Mouse (Mus musculus): ENCODE results near the gene Gprc5c.

Gene Gprc5c

GRCm38 (mm10) chr11:114850452-114851268, at the start of gene Gprc5c:
Gprc5c (plus strand) TSS chr11:114851152.
- no peak for DNase-seq (ENCODE audit: low read depth, low spot score)

DNA sequence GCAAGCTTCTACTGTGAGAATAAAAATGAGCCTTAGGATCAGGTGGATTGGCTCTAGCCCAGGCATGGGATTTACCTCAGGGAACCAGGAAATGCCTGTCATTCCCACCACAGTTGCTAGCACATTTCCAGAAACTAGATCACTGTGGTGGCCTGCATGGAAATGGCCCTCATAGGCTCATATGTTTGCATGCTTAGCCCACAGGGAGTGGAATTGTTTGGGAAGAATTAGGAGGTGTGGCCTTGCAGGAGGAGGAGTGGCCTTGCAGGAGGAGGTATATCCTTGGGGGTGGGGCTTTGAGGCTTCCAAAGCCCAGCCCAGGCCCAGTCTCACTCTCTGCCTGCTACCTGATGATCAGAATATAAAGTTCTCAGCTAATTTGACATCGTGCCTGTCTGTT, 49.0 kb upstream of the Gprc5c start:
- DNase-seq (ENCODE audit: low read depth, low spot score): no peak

DNA sequence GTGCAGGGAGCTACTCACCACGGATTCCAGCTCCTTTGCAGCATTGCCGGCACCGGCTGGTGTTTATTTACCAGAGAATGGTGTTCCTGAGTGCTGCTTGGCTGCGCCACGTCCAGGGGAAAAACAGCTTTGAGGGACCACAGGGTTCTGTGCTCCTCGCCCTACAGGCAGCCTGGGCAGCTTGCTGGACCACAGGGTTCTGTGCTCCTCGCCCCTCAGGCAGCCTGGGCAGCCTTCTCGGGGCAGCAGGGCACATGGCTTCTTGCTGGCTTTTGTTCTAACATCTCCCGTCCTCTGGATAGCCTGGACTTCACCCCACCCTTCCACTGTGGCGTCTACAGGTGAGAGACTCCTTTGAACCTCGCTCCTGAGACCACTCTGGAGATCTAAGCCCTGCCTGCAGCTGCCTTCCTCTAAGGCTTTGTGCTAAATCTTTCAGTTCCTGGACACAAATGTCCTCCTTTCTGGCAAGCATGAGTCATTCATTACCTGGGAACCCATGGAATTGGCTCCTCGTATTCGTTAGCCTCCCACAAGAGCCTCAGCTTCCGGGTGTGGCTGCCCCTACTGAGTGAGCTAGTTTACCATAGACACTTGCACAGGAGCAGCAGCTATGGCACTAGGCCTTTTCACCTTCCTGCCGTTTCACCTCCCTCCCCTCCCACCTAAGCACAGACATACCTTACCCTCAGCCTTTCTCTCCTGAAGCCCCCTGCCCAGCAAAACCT, 48.2 kb upstream of the Gprc5c start:
- DNase-seq (ENCODE audit: low read depth, low spot score): no peak

- DNase-seq (ENCODE audit: low read depth, low spot score): no peak
Observed at GRCm38 (mm10) chr11:114803990-114804389, 47.0 kb upstream of the Gprc5c start.

- no peak for DNase-seq (ENCODE audit: low read depth, low spot score)
Observed at GRCm38 (mm10) chr11:114807025-114807424, 43.9 kb upstream of the Gprc5c start.

- no peak for DNase-seq (ENCODE audit: low read depth, low spot score)
Observed at GRCm38 (mm10) chr11:114807686-114808427, 43.1 kb upstream of the Gprc5c start.

DNA sequence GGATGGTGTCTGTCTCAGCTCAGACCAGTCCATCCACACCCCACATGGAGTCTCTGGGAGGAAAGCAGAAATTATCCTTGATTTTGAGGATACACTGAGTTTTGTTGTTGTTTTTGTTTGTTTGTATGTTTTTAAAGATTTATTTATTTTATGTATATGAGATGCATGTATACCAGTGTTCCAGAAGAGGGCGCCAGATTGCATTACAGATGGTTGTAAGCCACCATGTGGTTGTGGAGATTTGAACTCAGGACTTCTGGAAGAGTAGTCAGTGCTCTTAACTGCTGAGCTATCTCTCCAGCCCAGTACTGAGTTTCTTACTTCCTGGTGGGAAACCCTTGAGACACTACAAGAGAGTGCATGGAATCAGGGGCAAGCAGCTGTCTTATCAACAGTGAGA, 41.6 kb upstream of the Gprc5c start:
- DNase-seq (ENCODE audit: low read depth, low spot score): no peak

- DNase-seq (ENCODE audit: low read depth, low spot score): no peak
Observed at GRCm38 (mm10) chr11:114810344-114810743, 40.6 kb upstream of the Gprc5c start.

GRCm38 (mm10) chr11:114812731-114813240, 38.2 kb upstream of the Gprc5c start:
- no peak for DNase-seq (ENCODE audit: low read depth, low spot score)

DNA sequence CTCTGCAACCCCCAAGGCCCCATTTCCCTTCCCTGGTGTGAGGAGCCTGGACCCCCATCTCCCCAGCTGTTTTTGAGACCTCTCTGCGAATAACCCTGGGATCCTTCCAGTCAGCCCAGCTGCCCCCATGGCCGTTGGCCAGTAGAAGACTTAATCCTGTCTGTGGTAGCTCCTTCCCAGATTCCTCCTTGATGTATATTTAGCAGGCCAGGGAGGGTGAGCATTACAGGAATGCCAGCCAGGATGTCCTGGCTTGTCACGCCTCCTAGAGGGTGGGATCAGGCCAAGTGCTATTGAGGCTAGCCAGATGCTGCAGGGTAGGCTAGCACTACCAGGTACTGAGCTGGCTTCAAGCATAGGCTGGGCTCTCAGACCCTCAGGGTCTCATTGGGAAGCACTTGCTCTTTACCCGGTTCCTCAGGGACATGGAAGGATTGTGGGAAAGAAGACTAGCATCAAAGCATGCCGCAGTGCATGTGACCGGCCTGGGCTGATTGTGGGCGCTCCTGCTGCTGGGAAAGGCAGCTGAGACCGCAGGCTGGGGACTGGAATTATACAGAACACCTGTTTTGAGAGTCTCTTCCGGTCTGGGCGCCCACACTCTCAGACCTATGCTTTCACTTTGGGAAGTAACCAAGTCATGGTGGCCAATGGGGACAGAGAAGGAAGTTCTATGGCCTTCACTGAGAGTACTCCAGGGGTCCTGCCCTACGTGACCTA, 35.9 kb upstream of the Gprc5c start:
- no peak for DNase-seq (ENCODE audit: low read depth, low spot score)

DNA sequence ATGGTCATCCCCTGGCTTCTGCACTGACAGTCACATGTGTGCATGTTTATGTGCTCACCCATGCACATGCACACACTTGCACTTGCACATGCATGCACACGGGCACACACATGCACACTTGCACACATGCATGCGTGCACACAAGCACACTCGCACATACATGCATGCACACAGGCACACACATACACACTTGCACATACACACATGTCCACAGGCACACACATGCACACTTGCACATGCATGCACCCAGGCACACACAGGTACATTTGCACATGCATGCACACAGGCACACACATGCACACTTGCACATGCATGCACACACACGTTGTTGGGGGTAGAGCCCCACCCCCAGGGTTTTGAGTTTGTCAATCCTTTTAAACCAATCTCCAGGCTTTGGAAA, 34.0 kb upstream of the Gprc5c start:
- no peak for DNase-seq (ENCODE audit: low read depth, low spot score)

- DNase-seq (ENCODE audit: low read depth, low spot score): no peak
Observed at GRCm38 (mm10) chr11:114818185-114818584, 32.8 kb upstream of the Gprc5c start.

- no peak for DNase-seq (ENCODE audit: low read depth, low spot score)
Observed at GRCm38 (mm10) chr11:114819110-114819509, 31.8 kb upstream of the Gprc5c start.

DNA sequence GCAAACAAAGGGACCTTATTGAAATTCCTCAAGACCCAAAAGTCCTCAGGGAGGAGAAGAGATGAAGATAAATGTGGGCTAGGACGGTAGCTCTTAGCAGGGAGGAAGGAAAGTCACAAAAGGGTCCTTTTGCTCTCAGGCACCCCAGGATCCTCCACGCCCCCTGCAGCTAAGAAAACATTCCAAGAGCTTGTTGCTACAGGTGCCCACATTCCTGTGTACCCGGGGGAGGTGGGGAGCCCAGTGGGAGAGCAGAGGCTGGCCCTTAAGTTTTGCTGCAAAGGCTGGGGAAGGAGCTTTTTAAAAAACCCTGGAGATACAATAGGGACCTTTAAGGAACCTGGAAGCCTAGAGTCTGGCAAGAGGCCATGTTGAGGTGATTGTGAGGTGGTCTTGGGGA, 30.5 kb upstream of the Gprc5c start:
- no peak for DNase-seq (ENCODE audit: low read depth, low spot score)

DNA sequence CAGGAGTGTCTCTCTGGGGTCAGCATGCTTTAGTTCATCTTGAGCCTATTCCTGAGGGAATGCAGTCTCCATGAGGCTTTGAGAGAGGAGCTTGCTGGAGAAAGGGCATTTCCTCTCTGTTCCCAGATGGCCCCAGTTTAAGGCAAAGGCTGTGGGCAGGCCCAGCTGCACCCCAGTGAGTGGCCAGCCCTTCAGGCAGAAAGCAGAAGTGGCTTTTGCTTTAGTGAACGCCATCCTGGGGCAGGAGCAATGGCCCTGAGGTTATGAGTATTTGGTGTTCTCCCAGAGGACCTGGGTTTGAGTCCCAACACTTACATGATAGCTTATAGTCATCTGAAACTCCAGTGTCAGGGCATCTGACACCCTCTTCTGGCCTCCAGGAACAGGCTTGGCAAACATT, 29.6 kb upstream of the Gprc5c start:
- DNase-seq (ENCODE audit: low read depth, low spot score): no peak

DNA sequence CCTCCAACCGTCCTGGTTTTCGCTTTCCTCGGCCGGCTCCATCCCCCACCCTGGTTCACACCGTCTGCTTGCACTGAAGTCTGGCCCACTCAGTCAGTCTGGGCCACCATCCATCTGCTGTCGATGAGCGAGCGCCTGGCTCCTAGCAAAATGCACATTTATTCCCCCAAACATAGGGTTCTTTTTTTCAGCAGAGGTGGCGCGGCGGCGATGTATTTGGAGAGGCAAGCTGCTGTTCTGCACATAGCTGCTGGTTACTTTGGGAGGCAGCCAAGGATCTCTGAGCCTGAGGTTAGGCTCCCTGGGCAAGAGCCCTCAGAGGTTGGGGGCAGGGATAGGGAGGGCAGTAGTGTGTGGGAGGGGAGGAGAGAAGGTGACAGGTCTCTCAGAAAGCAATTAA, 28.2 kb upstream of the Gprc5c start:
- DNase-seq (ENCODE audit: low read depth, low spot score): peak; percentile 93

DNA sequence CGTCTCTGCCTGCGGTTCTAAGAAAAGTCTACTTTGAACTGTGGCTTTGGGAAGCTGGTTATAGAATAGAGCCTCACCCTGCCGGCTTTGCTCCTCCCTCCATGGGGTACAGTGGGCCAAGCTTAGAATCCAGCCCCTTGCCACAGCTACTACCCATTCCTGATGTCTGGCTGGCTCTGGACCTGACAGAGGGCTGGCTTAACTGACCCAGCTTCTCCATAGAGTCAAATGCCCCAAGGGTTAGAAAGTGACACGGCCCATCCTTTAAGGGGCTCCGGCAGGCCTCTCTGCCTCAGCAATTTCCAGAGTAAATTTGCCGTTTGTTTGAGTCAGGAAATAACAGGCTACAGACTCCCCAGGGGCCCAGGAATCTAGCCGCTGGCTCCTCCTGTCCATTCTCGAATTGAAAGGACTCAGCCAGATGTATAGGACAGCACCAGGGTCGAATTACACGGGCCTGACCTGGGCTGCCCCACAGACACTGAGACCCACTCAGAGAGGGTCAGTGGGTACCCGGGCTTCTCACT, 27.7 kb upstream of the Gprc5c start:
- DNase-seq (ENCODE audit: low read depth, low spot score): no peak

DNA sequence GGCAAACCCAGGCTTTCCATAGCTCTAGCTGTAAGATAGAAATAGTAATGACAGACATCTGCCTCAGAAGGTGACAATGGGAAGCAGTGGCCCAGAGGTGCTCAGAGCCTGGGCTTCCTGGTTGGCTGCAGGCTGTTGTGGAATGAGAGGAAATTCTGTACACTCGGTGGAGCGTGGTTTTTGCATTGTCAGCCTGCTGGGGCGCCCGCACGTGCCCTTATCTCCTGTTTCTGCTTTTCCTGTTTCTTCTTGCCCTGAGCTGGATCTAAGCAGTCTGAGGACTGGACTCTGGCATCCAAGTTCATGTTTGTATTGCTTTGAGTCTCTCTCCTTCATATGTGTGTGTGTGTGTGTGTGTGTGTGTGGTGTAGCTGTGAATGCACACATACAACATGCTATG, 24.3 kb upstream of the Gprc5c start:
- no peak for DNase-seq (ENCODE audit: low read depth, low spot score)

DNA sequence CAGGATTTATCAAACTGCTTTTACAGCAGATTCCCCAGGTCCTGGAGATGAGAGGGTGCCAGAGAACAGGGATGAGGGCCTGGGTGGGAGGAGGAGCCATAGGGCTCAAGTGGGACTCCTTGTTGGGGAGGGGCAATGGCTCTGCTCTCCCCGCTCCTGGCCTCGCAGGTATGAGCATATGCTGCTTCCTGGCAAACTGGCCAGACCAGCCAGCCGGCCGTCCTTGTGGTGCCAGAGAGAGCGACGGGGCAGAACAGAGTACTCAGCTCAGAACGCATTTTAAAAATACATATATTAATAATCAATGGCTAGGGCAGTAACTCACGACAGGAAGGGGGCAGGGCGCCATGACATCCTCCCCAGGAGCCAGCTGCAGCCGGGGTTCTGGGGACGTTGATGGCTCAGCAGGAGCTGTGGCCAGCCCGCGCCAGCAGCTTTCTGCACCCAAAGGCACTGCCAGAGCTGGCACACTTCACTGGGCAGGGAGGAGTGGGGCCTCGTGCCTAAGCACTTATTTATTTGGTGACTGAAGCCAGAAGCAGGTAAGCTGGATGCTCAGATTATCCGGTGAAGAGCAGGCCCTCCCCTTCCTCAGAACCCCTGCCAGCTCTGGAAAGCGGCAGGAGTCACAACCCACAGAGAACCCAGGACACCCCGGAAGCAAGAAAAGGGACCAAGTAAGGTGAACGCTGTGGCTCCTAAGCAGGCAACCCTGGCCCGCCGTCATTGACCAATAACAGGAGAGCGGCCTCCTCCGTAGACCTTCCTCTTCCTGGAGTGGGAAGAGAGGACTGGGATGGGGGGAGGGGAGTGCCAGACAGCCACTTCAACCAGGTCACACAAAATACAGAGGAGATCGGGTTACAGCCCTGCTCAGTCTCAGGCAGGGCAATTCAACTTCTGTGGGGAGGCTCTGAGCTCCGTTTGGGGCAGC, 21.2 kb upstream of the Gprc5c start:
- DNase-seq (ENCODE audit: low read depth, low spot score): no peak

DNA sequence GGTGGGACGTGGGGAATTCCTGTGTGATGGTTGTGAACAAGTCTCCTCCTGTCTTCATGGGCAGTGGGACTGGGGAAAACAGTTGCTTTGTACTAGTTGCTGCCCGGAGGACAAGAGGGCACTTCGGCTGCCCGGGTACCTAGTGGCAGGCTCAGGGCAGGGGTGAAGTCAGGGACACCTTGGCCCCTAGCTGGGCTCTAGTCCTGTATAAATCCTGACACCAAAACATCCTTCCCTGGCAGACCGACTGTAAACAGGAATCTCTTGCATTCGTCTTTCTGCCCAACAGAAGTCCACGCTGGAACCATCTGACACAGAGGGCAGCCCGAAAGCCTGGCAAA, 20.5 kb upstream of the Gprc5c start:
- no peak for DNase-seq (ENCODE audit: low read depth, low spot score)

Measured in telencephalon, adult 2 months (tissue).